Mouse (Mus musculus): ENCODE measurements around the gene Ggn. TPM values are rescaled to one million over a fixed set of nuclear protein-coding genes. Genes with fewer than 3 reads are reported as not detected.
"Not testable (repeated sequence)": the region's sequence is repeated elsewhere in the genome, so short reads cannot be mapped to it uniquely, and the experiment has no call there.

The Ggn gene
- polyA plus RNA-seq, 1 experiment from 2014 or later, result 1.1 TPM

DNA sequence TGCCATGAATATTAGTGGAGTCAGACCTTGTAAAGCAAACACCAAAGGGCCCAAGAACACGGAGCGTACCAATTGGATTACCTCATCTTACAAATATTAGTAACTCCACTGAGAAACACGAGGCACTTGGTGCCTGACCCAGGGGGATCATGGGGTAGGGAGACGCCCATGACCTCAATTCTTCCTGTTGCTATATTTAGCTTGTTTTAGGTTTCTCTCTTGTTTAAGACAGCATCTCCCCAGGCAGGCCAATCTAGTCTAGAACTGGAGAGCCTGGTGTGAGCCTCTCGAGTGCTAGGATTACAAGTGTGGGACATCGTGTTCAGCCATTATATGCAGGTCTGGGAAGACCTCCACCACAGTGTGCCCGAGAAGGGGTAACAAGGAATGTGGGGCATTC lies 9.3 kb downstream of the Ggn start:
- no peak overlapping the region for H3K27ac ChIP-seq (ENCODE audit: low read depth, low read length)
- no peaks in the 10 kb centered on the region for H3K9me3 ChIP-seq (replicated peaks; ENCODE audit: control insufficient read depth, low read length)
- ATAC-seq (replicated peaks; ENCODE audit: insufficient number of reproducible peaks, low FRiP score, low TSS enrichment), result no peak
- peak overlapping the region; percentile 91 for H3K4me3 ChIP-seq (ENCODE audit: low read depth, low read length)
- H3K4me2 ChIP-seq, result peak overlapping the region; percentile 90
- no peaks in the 10 kb centered on the region for H3K27me3 ChIP-seq (ENCODE audit: control insufficient read depth, insufficient read depth, low read length)
- H3K36me3 ChIP-seq (ENCODE audit: control insufficient read depth, insufficient read depth, low read length), result peaks cover 20% of the 10 kb centered on the region
- peaks cover 12% of the 10 kb centered on the region for H3K4me1 ChIP-seq (ENCODE audit: control insufficient read depth, insufficient read depth, low read length)
- WGBS (ENCODE audit: insufficient replicate concordance), result 34% methylated on average over 7 of the region's 7 CpGs
- peak overlapping the region; percentile 92; the same call in 1 of the 2 replicates for H3K9ac ChIP-seq (ENCODE audit: low read depth, low read length)

DNA sequence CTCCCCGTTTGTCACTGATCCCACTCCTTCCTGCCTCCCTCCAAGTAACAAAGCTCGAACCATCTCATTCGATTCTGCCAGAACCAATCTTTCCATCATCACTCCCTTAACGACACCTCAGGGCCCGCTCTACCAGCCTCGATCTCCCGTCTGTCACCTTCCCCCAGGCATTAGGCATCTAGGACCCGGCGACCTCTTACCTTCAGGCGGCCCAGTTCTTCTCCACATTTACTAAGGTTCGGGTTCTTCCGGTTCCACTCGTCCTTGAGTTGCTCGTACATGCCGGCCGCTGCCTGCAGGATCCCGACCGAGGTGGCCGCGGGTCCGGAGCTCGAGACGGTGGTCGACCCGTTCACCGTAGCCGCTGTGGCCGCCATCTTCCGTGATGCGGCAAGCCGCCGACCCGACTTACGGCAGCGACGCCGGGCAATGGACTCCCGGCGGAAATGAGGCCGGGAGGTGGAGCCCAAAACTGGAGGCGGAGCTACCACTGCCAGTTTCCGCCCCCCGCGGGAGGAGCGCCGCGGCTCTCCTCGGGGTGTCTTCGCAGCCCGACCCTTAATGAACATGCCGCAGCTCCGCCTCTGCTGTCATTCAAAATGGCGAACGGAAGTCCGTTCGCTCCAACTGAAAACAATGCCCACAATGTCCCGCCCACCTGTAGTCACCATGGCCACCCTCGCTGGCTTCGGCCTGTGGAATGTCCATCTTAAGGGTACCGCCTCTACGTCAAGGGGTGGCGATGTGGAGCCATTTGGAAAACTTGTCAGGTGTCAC lies 10.3 kb downstream of the Ggn start, which contains the start of gene Psmd8:
Psmd8 (minus strand) TSS at position 625 of the 777 bp plus-strand sequence.
- peak within 1 kb of the TSS; percentile 59; the same call in 1 of the 2 replicates for H3K27ac ChIP-seq (ENCODE audit: low read depth, low read length)
- WGBS (ENCODE audit: insufficient replicate concordance), result under 1% methylated on average over 62 of the region's 62 CpGs
- ATAC-seq (replicated peaks; ENCODE audit: insufficient number of reproducible peaks, low FRiP score, low TSS enrichment), result peak; percentile 93

DNA sequence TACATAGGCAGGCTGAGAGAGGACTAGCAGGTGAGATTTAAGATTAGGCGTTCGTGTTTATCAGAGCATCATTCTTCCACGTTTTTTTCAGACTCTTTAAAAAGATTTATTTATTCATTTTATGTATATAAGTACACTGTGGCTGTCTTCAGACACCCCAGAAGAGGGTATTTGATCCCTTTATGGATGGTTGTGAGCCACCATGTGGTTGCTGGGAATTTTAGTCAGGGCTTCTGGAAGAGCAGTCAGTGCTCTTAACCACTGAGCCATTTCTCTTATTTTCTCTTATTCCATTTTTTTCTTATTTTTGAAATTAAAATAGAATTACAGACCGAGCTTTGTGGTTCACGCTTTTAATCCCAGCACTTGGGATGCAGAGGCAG lies 10.8 kb downstream of the Ggn start:
- no peak for ATAC-seq (replicated peaks; ENCODE audit: insufficient number of reproducible peaks, low FRiP score, low TSS enrichment)
- Histone ChIP-seq H3K4me3 (ENCODE audit: low read depth, low read length) (peak overlapping the region; percentile 91; the same call in 1 of the 2 replicates), H3K27ac (ENCODE audit: low read depth, low read length) (no peak overlapping the region), H3K4me1 (ENCODE audit: control insufficient read depth, insufficient read depth, low read length) (peaks cover 12% of the 10 kb centered on the region), H3K9me3 (replicated peaks; ENCODE audit: control insufficient read depth, low read length) (no peaks in the 10 kb centered on the region), H3K9ac (ENCODE audit: low read depth, low read length) (no peak overlapping the region), H3K36me3 (ENCODE audit: control insufficient read depth, insufficient read depth, low read length) (peaks cover 7% of the 10 kb centered on the region), H3K4me2 (peak overlapping the region; percentile 90), H3K27me3 (ENCODE audit: control insufficient read depth, insufficient read depth, low read length) (no peaks in the 10 kb centered on the region)
- 39% methylated on average over 5 of the region's 5 CpGs for WGBS (ENCODE audit: insufficient replicate concordance)

More for the DNA sequence above, 10.3 kb downstream of the Ggn start, which contains the start of gene Psmd8:
- peak within 1 kb of the TSS; percentile 91 for H3K4me3 ChIP-seq (ENCODE audit: low read depth, low read length)
- H3K36me3 ChIP-seq (ENCODE audit: control insufficient read depth, insufficient read depth, low read length), result peaks cover 12% of the 10 kb centered on the region
- no peaks in the 10 kb centered on the region for H3K9me3 ChIP-seq (replicated peaks; ENCODE audit: control insufficient read depth, low read length)
- peaks cover 12% of the 10 kb centered on the region for H3K4me1 ChIP-seq (ENCODE audit: control insufficient read depth, insufficient read depth, low read length)
- no peaks in the 10 kb centered on the region for H3K27me3 ChIP-seq (ENCODE audit: control insufficient read depth, insufficient read depth, low read length)
- H3K9ac ChIP-seq (ENCODE audit: low read depth, low read length), result peak within 1 kb of the TSS; percentile 92
- peak within 1 kb of the TSS; percentile 90 for H3K4me2 ChIP-seq

DNA sequence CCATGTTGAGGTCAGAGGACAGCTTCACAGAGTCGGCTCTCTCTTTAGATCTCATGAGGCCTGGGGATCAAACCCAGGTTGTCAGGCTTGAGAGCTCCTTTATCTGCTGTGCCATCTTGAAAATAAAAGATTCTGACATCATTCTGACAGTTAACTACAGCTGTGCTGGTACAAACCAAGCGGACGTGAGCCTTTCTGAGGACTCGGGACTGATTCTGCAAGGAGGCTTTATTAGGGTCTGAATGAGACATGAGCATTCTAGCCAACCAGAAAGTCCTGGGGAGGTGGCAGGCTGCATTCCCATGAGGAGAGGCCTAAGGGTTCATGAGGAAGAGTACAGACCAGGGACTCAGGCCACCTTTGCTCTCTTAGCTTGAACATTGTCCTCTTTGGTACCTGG lies 11.3 kb downstream of the Ggn start:
- H3K9me3 ChIP-seq (replicated peaks; ENCODE audit: control insufficient read depth, low read length); H3K27ac ChIP-seq (ENCODE audit: low read depth, low read length); H3K4me2 ChIP-seq; H3K27me3 ChIP-seq (ENCODE audit: control insufficient read depth, insufficient read depth, low read length); ATAC-seq (replicated peaks; ENCODE audit: insufficient number of reproducible peaks, low FRiP score, low TSS enrichment); H3K4me3 ChIP-seq (ENCODE audit: low read depth, low read length); H3K9ac ChIP-seq (ENCODE audit: low read depth, low read length); H3K36me3 ChIP-seq (ENCODE audit: control insufficient read depth, insufficient read depth, low read length): not testable (repeated sequence)
- H3K4me1 ChIP-seq (ENCODE audit: control insufficient read depth, insufficient read depth, low read length), result peaks cover 12% of the 10 kb centered on the region
- 90% methylated on average over 4 of the region's 4 CpGs for WGBS (ENCODE audit: insufficient replicate concordance)

DNA sequence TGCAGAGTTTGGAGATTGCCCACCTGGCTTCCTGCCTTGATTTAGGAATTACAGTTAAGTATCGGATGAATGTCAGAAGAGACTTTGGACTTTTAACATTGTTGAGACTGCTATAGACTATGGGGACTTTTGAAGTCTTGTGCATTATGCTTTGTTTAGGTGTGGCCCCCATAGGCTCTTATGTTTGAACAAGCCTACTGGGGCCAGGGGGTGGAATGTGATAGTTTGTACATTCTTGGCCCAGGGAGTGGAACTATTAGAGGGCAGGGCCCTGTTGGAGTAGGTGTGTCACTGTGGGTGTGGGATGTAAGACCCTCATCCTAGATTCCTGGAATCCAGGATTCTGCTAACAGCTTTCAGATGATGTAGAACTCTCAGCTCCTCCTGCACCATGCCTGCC lies 24.2 kb downstream of the Ggn start:
- H3K4me3 ChIP-seq (ENCODE audit: low read depth, low read length); ATAC-seq (replicated peaks; ENCODE audit: insufficient number of reproducible peaks, low FRiP score, low TSS enrichment); H3K27ac ChIP-seq (ENCODE audit: low read depth, low read length); H3K36me3 ChIP-seq (ENCODE audit: control insufficient read depth, insufficient read depth, low read length); H3K9me3 ChIP-seq (replicated peaks; ENCODE audit: control insufficient read depth, low read length); H3K4me2 ChIP-seq; H3K9ac ChIP-seq (ENCODE audit: low read depth, low read length); H3K27me3 ChIP-seq (ENCODE audit: control insufficient read depth, insufficient read depth, low read length); H3K4me1 ChIP-seq (ENCODE audit: control insufficient read depth, insufficient read depth, low read length): not testable (repeated sequence)
- 100% methylated on average over 1 of the region's 1 CpGs for WGBS (ENCODE audit: insufficient replicate concordance)

DNA sequence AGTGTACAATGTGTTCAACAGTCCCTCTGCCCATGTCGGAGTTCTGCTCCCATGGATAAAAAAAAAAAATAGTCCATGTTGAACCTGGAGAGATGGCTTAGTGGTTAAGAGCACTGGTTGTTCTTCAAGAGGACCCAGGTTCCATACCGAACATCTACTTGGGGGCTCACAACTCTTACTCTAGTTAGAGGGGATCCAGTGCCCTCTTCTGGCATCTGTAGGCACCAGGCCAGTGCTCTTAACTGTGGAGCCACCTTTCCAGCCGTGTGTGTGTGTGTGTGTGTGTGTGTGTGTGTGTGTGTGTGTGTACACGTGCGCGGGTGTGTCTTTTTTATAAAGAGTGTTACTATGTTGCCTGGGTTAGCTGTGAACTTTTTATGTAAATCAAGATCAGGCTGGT lies 32.6 kb downstream of the Ggn start:
- no peak for ATAC-seq (replicated peaks; ENCODE audit: insufficient number of reproducible peaks, low FRiP score, low TSS enrichment)
- Histone ChIP-seq H3K4me2 (no peak overlapping the region), H3K36me3 (ENCODE audit: control insufficient read depth, insufficient read depth, low read length) (no peaks in the 10 kb centered on the region), H3K9me3 (replicated peaks; ENCODE audit: control insufficient read depth, low read length) (no peaks in the 10 kb centered on the region), H3K27me3 (ENCODE audit: control insufficient read depth, insufficient read depth, low read length) (no peaks in the 10 kb centered on the region), H3K4me3 (ENCODE audit: low read depth, low read length) (no peak overlapping the region), H3K4me1 (ENCODE audit: control insufficient read depth, insufficient read depth, low read length) (no peaks in the 10 kb centered on the region), H3K9ac (ENCODE audit: low read depth, low read length) (no peak overlapping the region), H3K27ac (ENCODE audit: low read depth, low read length) (no peak overlapping the region)
- WGBS (ENCODE audit: insufficient replicate concordance), result 76% methylated on average over 6 of the region's 6 CpGs

DNA sequence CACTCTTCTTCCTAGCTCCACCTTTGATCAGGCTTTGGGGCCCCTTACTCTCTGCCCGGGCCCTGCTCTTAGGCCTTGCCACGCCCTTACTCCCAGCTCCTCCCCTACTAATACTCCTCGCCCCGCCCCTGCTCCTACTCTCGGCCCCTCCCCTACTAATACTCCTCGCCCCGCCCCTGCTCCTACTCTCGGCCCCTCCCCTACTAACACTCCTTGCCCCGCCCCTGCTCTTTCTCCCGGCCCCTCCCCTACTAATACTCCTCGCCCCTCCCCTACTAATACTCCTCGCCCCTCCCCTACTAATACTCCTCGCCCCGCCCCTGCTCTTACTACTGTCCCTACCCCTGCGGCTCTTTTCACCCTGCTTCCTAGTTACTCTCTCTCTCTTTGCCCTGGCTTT lies 41.0 kb downstream of the Ggn start:
- H3K27me3 ChIP-seq (ENCODE audit: control insufficient read depth, insufficient read depth, low read length); H3K36me3 ChIP-seq (ENCODE audit: control insufficient read depth, insufficient read depth, low read length); H3K9ac ChIP-seq (ENCODE audit: low read depth, low read length); H3K9me3 ChIP-seq (replicated peaks; ENCODE audit: control insufficient read depth, low read length); H3K4me1 ChIP-seq (ENCODE audit: control insufficient read depth, insufficient read depth, low read length): not testable (repeated sequence)
- H3K4me2 ChIP-seq, result peak overlapping the region; percentile 65
- H3K27ac ChIP-seq (ENCODE audit: low read depth, low read length), result peak overlapping the region; percentile 32
- WGBS (ENCODE audit: insufficient replicate concordance), result 14% methylated on average over 15 of the region's 15 CpGs
- peak; percentile 33; the same call in 1 of the 2 replicates for ATAC-seq (replicated peaks; ENCODE audit: insufficient number of reproducible peaks, low FRiP score, low TSS enrichment)
- peak overlapping the region; percentile 44 for H3K4me3 ChIP-seq (ENCODE audit: low read depth, low read length)

DNA sequence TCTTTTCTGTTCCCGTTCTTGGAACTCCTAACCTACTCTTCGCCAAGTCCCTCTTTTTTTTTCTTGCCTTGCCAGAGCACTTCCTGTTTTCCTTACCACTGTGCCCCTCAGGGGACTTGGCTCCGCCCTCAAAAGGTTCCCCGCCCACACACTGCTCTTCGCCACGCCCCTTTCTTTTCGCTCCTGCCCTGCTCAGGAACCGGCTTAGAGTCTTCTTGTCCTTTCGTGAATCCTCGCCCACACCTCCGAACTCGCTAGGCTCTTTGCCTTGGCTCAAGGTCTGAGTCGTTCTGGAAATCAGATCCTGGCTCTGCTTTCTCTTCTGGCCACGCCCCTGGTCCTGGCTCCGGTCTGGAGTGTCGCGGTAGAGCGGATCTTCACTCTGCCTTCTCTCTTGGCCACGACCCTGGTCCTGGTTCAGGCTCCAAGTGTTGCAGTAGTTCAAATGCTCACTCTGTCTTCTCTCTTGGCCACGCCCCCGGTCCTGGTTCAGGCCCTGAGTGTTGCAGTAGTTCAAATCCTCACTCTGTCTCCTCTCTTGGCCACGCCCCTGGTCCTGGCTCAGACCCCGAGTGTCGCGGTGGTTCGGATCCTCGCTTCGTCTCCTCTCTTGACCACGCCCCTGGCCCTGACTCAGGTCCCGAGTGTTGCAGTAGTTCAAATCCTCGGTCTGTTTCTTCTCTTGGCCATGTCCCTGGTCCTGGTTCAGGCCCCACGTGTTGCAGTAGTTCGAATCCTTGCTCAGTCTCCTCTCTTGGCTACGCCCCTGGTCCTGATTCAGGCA lies 41.6 kb downstream of the Ggn start:
- peak overlapping the region; percentile 65 for H3K4me2 ChIP-seq
- 3% methylated on average over 34 of the region's 34 CpGs for WGBS (ENCODE audit: insufficient replicate concordance)
- H3K9ac ChIP-seq (ENCODE audit: low read depth, low read length), result peak overlapping the region; percentile 18; the same call in 1 of the 2 replicates
- H3K9me3 ChIP-seq (replicated peaks; ENCODE audit: control insufficient read depth, low read length), result peaks cover under 1% of the 10 kb centered on the region; the same call in 1 of the 2 replicates
- H3K4me3 ChIP-seq (ENCODE audit: low read depth, low read length), result peak overlapping the region; percentile 44
- peak; percentile 73 for ATAC-seq (replicated peaks; ENCODE audit: insufficient number of reproducible peaks, low FRiP score, low TSS enrichment)
- H3K27ac ChIP-seq (ENCODE audit: low read depth, low read length), result peak overlapping the region; percentile 32
- H3K27me3 ChIP-seq (ENCODE audit: control insufficient read depth, insufficient read depth, low read length), result peaks cover 8% of the 10 kb centered on the region
- no peaks in the 10 kb centered on the region for H3K4me1 ChIP-seq (ENCODE audit: control insufficient read depth, insufficient read depth, low read length)
- no peaks in the 10 kb centered on the region for H3K36me3 ChIP-seq (ENCODE audit: control insufficient read depth, insufficient read depth, low read length)

Data from heart, embryonic 11.5 days (tissue).